Mouse (Mus musculus) heart, embryonic 13.5 days (tissue): ENCODE data around the gene Rpusd2. TPM values are rescaled to one million over a fixed set of nuclear protein-coding genes. Genes with fewer than 3 reads are reported as not detected.

ENCODE experiments used
- ATAC-seq: fragments of 200-750 bp; cut with Nextera tagmentation; 2 replicates; pipeline ENCODE4 v1.8.0; 2017; ENCODE audit warnings: moderate TSS enrichment; ENCODE audit not compliant: insufficient number of reproducible peaks, low FRiP score, low TSS enrichment; ENCODE audit errors: extremely low read depth
- H3K27ac ChIP-seq: fragments of 300-500 bp; sonication (generic); replicated peaks from 2 replicates; pipeline ENCODE4 v1.5.1; 2015; ENCODE audit warnings: moderate library complexity, mild to moderate bottlenecking, inconsistent platforms
- H3K27me3 ChIP-seq: fragments of 300-500 bp; sonication (generic); replicated peaks from 2 replicates; pipeline ENCODE4 v1.6.1; 2015; ENCODE audit warnings: mild to moderate bottlenecking, inconsistent platforms
- H3K36me3 ChIP-seq: fragments of 300-500 bp; sonication (generic); 2 replicates; pipeline ENCODE4 v1.6.1; 2015; ENCODE audit warnings: mild to moderate bottlenecking, inconsistent platforms
- H3K4me1 ChIP-seq: fragments of 300-500 bp; sonication (generic); 2 replicates; pipeline ENCODE4 v1.6.1; 2015; ENCODE audit warnings: inconsistent platforms
- H3K4me2 ChIP-seq: fragments of 300-500 bp; sonication (generic); 2 replicates; pipeline ENCODE4 v1.6.1; 2015; ENCODE audit warnings: inconsistent platforms, mild to moderate bottlenecking, moderate library complexity
- H3K4me3 ChIP-seq: fragments of 300-500 bp; sonication (generic); 2 replicates; pipeline ENCODE4 v1.5.1; 2015; ENCODE audit warnings: moderate library complexity, mild to moderate bottlenecking, inconsistent platforms
- H3K9ac ChIP-seq: fragments of 300-500 bp; sonication (generic); 2 replicates; pipeline ENCODE4 v1.6.1; 2015; ENCODE audit warnings: inconsistent platforms, mild to moderate bottlenecking, moderate library complexity
- H3K9me3 ChIP-seq: fragments of 300-500 bp; sonication (generic); 2 replicates; pipeline ENCODE4 v1.6.1; 2016; ENCODE audit warnings: inconsistent platforms
- whole genome bisulfite sequencing: fragments of 180-500 bp; shearing (Covaris S2); methylation state at CpG from one replicate; pipeline ENCODE4 v1.1.7; 2015; ENCODE audit warnings: mixed read lengths; 5-methylcytosine and 5-hydroxymethylcytosine counted together
- polyA plus RNA-seq: library from polyadenylated mRNA; unstranded; fragments of >200 nt; fragmentation: Nextera tagmentation; extraction: Ambion mirVana; gene quantifications from 2 replicates; pipeline ENCODE4 v1.2.1, GENCODE M21; 2015

The Rpusd2 gene
- polyA plus RNA-seq, result 4.1 and 4.6 TPM in 2 replicates

DNA sequence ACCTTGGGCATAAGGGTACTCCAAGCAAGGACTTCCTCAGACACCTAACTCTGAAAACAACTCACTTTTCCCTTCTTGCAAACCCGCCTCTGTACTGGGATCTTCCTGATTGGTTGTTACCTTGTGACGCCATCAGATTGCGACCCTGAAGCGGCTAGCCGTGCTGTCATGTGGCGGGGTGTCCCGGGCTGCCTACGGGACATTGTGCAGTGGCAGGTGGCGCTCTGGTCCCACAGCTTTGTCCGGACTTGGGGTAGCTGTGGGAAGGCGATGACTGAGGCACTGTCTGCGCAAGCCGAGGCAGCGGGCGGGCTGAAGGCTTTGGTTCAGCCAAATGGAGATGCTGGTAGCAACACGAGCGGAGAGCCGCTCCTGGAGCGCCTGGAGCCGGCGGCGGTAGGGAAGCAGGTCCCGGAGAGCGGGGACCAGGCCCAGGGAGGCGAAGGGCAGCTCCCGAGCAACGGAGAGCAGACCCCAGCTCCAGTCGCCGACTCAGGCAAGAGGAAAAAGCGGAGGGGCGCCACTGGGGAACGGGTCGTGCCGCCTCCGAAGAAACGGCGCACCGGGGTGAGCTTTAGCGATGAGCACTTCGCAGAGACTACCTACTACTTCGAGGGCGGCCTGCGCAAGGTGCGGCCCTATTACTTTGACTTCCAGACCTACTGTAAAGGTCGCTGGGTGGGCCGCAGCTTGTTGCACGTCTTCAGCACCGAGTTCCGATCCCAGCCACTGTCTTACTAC lies at the start of gene Rpusd2:
Gene Rpusd2 (plus strand): TSS at position 135 of the 741 bp plus-strand sequence.
- peaks cover 27% of the 10 kb centered on the region for H3K36me3 ChIP-seq
- peak within 1 kb of the TSS; percentile 94 for H3K9ac ChIP-seq
- peak; percentile 94 for ATAC-seq
- H3K27ac ChIP-seq, result peak within 1 kb of the TSS; percentile 93
- WGBS, result under 1% methylated on average over 49 of the region's 49 CpGs
- H3K27me3 ChIP-seq, result peaks cover 8% of the 10 kb centered on the region; the same call in 1 of the 2 replicates
- no peaks in the 10 kb centered on the region for H3K9me3 ChIP-seq
- peak within 1 kb of the TSS; percentile 82 for H3K4me2 ChIP-seq
- H3K4me3 ChIP-seq, result peak within 1 kb of the TSS; percentile 96
- H3K4me1 ChIP-seq, result peaks cover 15% of the 10 kb centered on the region

DNA sequence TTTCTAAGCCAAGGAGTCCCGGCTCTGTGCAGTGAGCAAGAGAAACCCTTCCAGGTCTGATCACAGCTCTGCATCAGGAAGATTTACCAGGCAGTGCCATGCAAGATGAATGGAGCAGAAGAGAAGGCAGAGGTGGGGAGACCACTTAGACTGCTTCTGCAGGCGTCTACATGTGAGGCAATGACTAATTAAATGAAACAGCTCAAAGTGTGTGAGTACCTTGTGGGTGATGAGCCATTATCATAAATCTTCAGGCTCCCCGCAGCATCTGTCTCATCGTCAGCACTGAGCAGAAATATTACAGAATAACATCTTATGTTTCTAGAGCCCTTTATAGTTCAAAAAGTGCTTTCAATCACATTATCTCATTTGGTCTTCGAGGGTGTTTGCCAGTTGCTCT lies 39.1 kb upstream of the Rpusd2 start:
- Histone ChIP-seq H3K36me3 (no peaks in the 10 kb centered on the region), H3K4me1 (no peaks in the 10 kb centered on the region), H3K9ac (no peak overlapping the region), H3K27me3 (peaks cover 32% of the 10 kb centered on the region), H3K4me3 (no peak overlapping the region), H3K9me3 (no peaks in the 10 kb centered on the region), H3K27ac (no peak overlapping the region), H3K4me2 (no peak overlapping the region)
- ATAC-seq, result no peak
- WGBS, result 61% methylated on average over 5 of the region's 5 CpGs

DNA sequence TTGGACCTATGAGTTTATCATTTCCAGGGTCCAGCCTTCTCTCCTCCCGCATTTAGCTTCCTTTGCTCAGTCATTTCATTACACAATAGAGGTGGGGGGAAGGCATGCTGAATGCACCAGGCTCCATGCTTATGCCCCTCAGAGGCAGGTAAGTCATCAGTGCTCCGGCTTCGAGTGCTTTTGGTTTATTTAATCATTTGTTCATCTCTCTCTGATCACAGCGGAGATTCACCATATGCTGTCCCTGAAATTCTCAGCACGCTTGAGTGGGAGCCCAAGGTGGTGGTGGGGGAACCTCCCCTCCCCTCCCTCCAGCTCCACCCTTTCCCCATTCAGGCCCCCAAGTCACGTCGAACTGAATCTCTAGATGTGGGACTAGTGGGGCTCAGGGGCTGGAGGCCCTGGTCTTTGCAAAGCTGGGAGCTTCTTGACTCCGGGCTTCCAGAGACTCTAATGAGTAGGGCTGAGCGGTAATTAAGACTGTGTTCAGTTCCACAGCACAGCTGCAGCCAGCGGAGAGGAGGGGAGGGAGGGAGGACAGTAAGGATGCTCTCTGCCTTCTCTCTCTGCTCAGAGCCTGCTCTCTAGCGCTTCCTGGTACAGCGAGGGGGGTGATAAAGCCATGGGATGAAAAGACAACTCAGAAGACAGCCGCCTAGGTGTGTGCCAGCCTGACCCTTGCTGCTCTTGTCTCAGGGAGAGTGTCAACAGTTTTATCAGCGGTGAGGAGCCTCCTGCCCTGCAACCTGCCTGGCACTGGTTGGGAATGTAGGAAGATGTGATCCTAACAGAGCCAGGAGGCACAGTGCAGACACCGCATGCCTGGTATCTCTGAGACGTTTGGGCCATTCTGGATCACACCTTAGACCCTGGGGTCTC lies 38.4 kb upstream of the Rpusd2 start:
- 42% methylated on average over 16 of the region's 16 CpGs for WGBS

DNA sequence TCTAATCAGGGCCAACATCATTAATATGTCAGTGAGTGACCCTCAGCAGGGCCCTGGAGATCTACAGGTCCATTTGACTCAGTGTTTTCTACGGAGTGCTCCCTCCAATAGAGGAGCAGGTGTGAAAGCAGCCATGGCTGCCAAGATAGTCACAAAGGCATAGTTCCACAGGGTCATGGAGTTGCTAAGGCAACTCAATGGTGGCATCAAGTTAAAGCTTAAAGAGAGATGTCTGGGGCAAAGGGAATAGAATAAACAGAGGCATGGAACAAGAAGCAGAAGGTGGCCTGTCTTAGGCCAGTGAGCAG lies 37.8 kb upstream of the Rpusd2 start:
- no peak overlapping the region for H3K4me3 ChIP-seq
- no peaks in the 10 kb centered on the region for H3K36me3 ChIP-seq
- H3K4me1 ChIP-seq, result no peaks in the 10 kb centered on the region
- WGBS, result 74% methylated on average over 1 of the region's 1 CpGs
- H3K27me3 ChIP-seq, result peaks cover 32% of the 10 kb centered on the region
- no peak overlapping the region for H3K4me2 ChIP-seq
- no peaks in the 10 kb centered on the region for H3K9me3 ChIP-seq
- no peak overlapping the region for H3K9ac ChIP-seq
- no peak overlapping the region for H3K27ac ChIP-seq
- no peak for ATAC-seq

More for the DNA sequence above, 38.4 kb upstream of the Rpusd2 start:
- no peaks in the 10 kb centered on the region for H3K36me3 ChIP-seq
- no peak overlapping the region for H3K27ac ChIP-seq
- H3K4me2 ChIP-seq, result no peak overlapping the region
- H3K27me3 ChIP-seq, result peaks cover 32% of the 10 kb centered on the region
- H3K4me1 ChIP-seq, result no peaks in the 10 kb centered on the region
- ATAC-seq, result no peak
- H3K4me3 ChIP-seq, result no peak overlapping the region
- H3K9me3 ChIP-seq, result no peaks in the 10 kb centered on the region
- H3K9ac ChIP-seq, result no peak overlapping the region

DNA sequence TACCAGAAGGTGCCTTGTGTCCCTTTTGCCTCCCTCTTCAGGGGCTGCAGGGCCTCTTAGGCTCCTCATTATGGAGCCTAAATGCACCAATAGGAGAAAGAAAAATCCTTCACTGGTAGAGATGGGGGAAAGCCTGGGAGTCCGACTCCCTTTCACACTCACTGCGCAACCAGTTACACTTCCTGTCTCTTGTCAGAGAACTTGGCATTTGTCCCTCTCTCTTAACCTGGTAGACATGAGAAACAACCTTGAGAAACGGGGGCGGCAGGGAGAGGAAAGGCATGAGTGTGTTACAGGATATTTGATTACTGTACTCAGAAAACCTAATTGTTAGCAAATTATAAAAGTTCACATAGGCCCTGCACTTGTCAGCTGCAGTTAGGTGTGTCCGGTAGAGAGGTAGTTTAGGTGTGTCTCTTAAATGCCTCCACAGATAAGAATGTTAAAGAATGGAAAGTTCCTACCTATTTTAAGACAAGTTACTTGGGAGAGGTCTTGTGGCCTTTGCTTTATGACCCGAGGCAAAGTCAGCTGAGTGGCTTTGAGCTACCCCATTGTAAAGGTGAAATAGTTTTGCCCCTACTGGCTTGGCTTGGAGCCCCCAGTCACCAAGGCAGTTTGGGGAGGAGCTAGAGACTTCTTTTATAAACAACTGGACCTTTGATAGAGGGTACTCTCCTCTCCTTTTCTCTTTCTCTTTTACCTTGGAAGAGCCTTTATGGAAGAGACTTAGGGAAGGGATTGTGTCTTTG lies 36.3 kb upstream of the Rpusd2 start:
- peaks cover 32% of the 10 kb centered on the region for H3K27me3 ChIP-seq
- no peak overlapping the region for H3K4me2 ChIP-seq
- WGBS, result 58% methylated on average over 6 of the region's 6 CpGs
- no peaks in the 10 kb centered on the region for H3K36me3 ChIP-seq
- H3K27ac ChIP-seq, result no peak overlapping the region
- H3K4me3 ChIP-seq, result no peak overlapping the region
- no peak for ATAC-seq
- no peaks in the 10 kb centered on the region for H3K9me3 ChIP-seq
- H3K9ac ChIP-seq, result no peak overlapping the region
- no peaks in the 10 kb centered on the region for H3K4me1 ChIP-seq

DNA sequence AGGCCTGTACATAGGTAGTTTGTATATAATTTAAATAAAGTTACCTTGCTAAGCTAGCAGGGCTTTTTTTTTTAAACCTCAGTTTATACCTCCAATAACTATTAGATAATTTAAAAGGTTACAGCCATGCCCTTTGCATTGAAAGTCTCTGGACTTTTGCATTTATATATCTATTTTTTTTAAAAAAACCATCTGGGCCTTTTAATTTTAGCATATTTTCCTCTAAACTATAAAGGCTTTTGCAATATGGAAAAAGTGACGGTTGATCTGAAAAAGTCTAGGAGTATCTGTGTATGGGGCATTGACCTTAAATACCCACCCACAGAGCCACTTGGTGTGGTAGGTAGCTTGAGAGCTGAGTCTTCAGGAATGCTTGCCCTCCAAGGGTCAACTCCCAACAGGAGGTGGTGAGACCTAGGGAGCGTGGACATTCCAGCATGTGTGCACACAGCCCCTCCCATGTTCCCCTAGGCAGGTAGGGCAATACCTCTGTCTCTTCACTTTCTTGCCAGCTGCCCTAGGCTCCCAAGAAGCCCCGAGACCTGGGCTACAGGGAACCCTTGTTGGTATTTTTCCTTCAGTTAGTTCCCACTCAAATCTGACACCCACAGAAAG lies 35.5 kb upstream of the Rpusd2 start:
- Histone ChIP-seq H3K9ac (no peak overlapping the region), H3K27me3 (peaks cover 27% of the 10 kb centered on the region), H3K4me1 (no peaks in the 10 kb centered on the region), H3K9me3 (no peaks in the 10 kb centered on the region), H3K4me2 (no peak overlapping the region), H3K36me3 (no peaks in the 10 kb centered on the region), H3K27ac (no peak overlapping the region), H3K4me3 (no peak overlapping the region)
- ATAC-seq, result no peak
- WGBS, result 68% methylated on average over 3 of the region's 3 CpGs

DNA sequence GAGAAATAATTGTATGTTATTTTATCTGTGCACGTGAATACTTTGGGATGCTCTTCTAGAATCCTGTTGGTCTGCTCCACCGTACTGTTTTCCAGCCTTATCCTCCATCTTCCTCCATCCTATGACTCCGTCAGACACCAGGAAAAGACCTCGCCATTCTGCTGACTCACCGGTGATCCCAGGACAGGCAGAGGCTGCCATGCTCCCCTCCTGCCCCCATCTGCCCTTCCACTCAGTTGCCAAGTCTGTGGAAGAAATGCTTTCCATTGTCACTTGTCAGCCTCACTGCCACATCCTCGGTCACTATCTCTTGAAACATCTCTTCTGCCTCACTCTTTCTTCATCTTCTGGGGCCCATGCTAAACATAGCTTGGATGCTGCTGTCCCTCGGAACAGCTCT lies 27.7 kb upstream of the Rpusd2 start:
- Histone ChIP-seq H3K27ac (no peak overlapping the region), H3K9me3 (no peaks in the 10 kb centered on the region), H3K27me3 (0 out of 2 replicates have a peak, but pooled peaks cover 2% of the 10 kb centered on the region), H3K9ac (no peak overlapping the region), H3K4me2 (no peak overlapping the region), H3K4me1 (no peaks in the 10 kb centered on the region), H3K36me3 (no peaks in the 10 kb centered on the region), H3K4me3 (no peak overlapping the region)
- 64% methylated on average over 7 of the region's 7 CpGs for WGBS
- no peak for ATAC-seq

DNA sequence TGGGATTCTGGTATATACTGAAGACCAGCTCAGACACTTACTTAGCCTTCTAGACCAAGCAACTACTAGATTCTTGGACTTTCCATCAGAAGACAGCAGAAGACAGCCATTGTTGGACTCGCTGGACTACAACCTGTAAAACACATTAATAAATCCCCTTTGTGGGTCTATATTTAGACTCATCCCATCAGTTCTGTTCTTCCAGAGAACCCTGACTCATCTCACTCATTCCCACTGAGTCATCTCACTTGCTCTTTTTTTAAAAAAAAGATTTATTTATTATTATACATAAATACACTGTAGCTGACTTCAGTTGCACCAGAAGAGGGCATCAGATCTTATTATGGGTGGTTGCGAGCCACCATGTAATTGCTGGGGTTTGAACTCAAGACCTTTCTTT lies 25.2 kb upstream of the Rpusd2 start:
- 85% methylated on average over 2 of the region's 2 CpGs for WGBS
- no peak overlapping the region for H3K4me2 ChIP-seq
- no peaks in the 10 kb centered on the region for H3K4me1 ChIP-seq

DNA sequence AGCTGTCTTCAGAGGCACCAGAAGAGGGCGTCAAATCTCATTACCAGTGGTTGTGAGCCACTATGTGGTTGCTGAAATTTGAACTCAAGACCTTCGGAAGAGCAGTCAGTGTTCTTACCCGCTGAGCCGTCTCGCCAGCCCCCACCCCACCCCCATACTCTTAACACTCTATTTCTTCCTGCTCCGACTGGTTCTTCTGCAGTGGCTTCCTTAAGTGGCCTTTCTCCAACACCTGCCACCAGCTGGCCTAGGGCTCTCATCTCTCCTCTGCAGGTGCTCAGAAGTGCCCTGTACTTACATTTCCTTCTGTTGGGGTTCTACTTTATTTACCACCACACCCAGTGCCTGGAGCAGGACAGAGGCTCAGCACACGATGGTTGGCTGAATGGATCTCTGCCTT lies 19.6 kb upstream of the Rpusd2 start:
- peak overlapping the region; percentile 45; the same call in 1 of the 2 replicates for H3K27ac ChIP-seq
- no peak overlapping the region for H3K9ac ChIP-seq
- H3K4me1 ChIP-seq, result peaks cover 24% of the 10 kb centered on the region
- H3K4me2 ChIP-seq, result no peak overlapping the region
- peaks cover 4% of the 10 kb centered on the region for H3K9me3 ChIP-seq
- no peak overlapping the region for H3K4me3 ChIP-seq
- no peak for ATAC-seq
- 66% methylated on average over 7 of the region's 7 CpGs for WGBS
- peaks cover 20% of the 10 kb centered on the region for H3K36me3 ChIP-seq
- H3K27me3 ChIP-seq, result no peaks in the 10 kb centered on the region

More for the DNA sequence above, 25.2 kb upstream of the Rpusd2 start:
- Histone ChIP-seq H3K27ac (no peak overlapping the region), H3K9me3 (no peaks in the 10 kb centered on the region), H3K4me3 (no peak overlapping the region), H3K9ac (no peak overlapping the region), H3K27me3 (0 out of 2 replicates have a peak, but pooled peaks cover 2% of the 10 kb centered on the region), H3K36me3 (no peaks in the 10 kb centered on the region)
- ATAC-seq, result no peak

DNA sequence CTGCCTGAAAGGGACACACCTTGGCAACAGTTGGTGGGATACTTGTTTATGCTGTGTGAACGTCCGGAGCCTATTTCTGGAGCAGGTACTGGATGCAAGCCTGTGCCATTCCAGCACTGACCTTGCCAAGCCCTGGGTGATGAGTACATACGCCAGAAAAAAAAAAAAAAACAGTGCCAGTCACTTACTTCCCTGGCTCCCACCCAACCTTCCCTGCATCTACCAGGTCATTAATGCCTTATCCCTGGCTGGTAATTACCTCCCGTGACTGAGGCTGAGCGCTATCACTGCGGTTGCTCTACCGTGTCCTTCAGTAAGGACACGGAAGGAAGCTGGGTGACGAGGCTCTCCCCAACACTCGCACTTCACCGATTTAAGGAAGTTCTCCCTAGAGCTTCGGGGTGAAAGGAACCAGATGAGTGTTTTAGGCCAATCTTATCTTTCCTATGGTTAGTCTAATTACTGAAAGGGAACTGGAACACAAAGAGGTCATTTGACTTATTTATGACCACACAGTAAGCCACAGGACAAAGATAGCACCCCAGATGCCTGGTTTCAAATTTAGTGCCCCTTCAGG lies 18.9 kb upstream of the Rpusd2 start:
- no peaks in the 10 kb centered on the region for H3K27me3 ChIP-seq
- peak overlapping the region; percentile 45 for H3K27ac ChIP-seq
- no peak overlapping the region for H3K9ac ChIP-seq
- ATAC-seq, result no peak; the same call in 1 of the 2 replicates
- H3K4me1 ChIP-seq, result peaks cover 24% of the 10 kb centered on the region
- H3K9me3 ChIP-seq, result peaks cover 4% of the 10 kb centered on the region
- no peak overlapping the region for H3K4me3 ChIP-seq
- peak overlapping the region; percentile 41 for H3K4me2 ChIP-seq
- 40% methylated on average over 12 of the region's 12 CpGs for WGBS
- peaks cover 27% of the 10 kb centered on the region for H3K36me3 ChIP-seq
